Mouse (Mus musculus): ENCODE measurements around the gene Smpd2.

GRCm38 (mm10) chr10:41472962-41473481 is 17.1 kb downstream of the Smpd2 start:
- TF ChIP-seq CTCF (IDR thresholded peaks at IDR 0.05; ENCODE audit: borderline replicate concordance, extremely low read depth, insufficient read depth, insufficient read length) (no peak), POLR2A (IDR thresholded peaks at IDR 0.05; ENCODE audit: borderline replicate concordance, extremely low read depth, insufficient read depth, insufficient read length, poor library complexity, severe bottlenecking) (no peak)
